Mouse (Mus musculus) Muller cell, postnatal 12 days (primary cell): ENCODE results near the gene Rspry1.
A peak's percentile ranks its signal among the peaks of the same experiment; 100 is the strongest.

Experiments used
- DNase-seq: peaks from one replicate; pipeline ENCODE4 v3.0.0-alpha.2; 2015; ENCODE audit errors: inconsistent ontology term

Gene Rspry1

DNA sequence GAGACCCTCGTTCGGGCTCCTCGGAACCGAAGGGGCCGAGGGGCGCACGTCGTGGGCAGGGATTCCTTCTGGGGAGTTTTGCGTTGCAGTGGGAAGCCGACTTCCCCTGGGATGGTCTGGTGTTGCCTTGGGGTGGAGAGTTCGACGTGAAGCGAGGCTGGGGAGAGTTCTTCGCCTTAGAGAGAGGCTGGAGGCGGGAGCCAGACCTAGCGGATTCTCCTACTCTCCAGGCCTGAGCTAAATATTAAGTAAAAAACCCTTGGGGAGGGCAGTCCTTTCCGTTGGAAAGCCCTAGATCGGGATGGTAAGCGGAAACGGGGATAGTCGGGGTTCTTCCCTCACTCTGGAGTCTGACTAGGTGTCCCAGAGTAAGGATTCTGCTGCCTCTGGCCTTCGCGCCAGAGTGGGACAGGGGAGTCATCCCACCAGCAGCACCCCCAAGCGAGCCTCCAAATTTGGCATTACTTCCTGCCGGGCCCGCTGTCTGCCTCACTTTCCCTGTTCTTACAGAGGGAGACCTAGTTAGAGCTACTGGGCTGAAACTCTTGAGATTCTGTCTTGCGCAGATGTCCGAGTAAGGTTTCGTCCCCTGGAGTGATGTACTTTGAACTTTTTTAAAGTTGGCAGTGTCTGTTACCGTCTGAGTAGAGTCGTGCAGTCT, 864 bp downstream of the Rspry1 start:
- peak; percentile 38 for DNase-seq

DNA sequence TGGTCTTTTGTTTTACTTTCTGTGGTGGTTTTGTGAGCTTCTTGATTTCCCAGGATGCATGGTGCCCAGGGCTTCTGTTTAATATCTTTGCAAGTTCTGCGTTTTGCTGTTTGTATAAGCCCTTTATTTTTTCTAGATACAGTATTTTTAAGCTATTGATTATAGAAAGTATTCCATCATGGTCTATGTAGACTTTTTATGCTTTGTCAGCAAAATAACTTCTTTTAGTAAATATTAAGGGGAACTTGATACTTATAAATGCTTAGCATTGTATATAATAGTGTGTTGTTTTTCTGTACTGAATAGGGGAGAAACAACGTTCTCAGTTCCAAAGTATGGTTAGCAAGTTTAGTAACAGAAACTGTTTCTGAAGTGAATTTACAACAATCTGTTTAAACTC, 2.3 kb downstream of the Rspry1 start:
- DNase-seq, result no peak

DNA sequence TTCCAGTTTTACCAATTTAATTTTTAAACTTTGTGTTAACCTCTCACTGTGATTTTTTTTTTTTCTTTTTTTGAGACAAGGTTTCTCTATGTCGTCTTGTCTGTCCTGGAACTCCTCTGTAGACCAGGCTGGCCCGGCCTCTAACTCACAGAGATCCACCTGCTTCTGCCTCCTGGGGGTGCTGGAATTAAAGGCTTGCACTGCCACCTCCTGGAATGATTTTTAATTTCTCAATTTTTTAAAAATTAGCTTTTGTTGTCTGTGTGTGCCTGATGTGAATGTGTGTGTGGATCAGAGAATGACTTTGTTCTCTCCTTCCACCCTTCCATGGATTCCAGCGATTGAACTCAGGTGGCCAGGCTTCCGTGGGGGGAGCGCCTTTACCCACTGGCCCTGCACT, 5.3 kb downstream of the Rspry1 start:
- DNase-seq, result no peak

DNA sequence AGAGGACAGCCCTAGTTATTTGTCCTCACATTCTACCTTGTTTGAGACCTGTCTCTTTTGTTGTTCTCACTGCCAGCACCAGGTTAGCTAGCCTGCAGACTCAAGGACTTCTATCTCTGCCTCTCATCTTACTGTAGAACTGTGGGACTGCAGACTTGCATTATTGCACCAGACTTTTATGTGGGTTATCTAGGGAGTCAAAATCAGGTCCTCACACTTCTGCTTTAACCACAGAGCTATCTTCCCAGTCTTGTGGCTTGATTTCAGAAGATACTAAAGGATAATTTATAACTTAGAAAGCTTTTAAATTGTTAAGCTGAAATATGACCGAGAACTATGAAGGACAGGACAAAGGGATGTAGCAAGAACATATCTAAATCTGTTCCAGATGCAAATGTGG, 23.1 kb downstream of the Rspry1 start:
- DNase-seq, result no peak

DNA sequence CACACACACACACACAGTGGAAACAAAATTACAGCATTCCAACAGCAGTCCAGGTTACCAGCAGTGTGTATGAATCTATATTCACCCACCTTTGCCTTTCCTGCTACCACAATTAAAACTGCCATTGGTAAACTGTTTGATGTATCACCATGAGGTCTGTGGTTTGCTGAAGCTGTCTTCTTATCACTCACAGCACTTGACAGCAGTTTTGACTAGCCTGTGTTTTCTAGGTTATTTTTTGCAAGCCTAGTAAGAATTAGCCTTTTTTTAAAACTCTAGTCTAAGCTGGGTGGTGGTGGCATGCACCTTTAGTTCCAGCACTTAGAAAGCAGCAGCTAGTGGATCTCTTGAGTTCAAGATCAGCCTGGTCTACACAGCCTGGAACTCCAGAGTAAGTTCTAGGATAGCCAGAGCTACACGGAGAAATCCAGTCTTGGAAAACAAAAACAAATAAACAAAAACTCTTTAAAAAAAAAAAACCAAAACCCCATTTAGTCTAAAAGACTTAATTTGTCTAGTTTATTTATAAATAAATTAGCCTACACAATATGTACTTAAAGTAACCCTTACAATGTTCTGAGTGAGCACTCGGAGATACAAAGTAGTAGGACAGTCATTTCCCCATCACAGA, 31.9 kb downstream of the Rspry1 start:
- DNase-seq, result no peak

DNA sequence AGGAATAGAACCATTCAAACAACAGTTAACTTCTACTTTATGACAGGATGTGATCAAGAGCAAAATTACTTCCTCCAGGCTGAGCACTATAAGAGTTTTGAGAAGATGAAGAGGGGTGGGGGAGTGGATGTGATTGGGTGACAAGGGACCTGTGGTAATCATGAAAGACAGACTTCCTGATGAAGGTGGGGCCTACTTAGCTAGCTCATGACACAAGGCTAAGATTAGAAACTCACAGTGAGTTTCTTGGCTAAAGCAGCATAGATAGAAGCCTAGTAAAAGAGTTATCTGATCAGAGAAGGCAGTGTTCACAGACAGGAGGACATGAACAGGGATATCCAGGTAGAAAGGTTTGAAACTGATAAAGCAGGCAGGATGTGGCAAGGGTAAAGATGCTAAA, 32.5 kb downstream of the Rspry1 start:
- no peak for DNase-seq

DNA sequence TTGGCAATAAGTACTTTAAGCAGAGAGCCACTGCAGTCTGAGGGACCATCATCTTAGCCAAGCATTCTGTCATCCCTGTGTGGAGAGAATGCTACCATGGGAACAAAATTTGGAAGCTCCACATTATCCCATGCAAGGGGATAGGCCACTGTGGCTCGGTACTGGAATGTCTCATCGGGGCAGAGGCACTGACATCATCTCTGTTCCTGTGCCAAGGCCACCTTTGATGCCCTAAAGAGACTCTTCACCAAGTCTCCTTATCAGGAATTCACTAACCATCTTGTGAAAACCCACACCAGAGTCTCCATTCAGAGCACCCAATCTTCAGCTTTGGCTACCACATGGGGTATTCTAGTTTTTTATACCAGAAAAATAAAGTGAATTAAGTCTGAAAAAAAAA, 39.4 kb downstream of the Rspry1 start:
- no peak for DNase-seq

DNA sequence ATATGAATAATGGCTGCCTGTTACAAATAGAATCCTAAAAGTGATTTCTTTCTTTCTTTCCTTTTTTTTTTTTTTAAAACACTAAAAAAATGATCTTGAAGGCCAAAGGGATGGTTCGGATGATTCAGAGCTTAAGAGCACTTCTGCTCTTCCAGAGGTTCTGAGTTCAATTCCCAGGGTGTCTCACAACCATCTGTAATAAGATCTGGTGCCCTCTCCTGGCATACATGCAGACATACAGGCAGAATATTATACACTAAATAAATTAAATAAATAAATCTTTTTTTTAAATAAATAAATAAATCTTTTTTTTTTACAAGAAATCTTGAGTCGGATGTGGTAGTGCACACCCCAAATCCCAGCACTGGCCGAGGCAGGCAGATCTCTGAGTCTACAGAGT, 40.2 kb downstream of the Rspry1 start:
- DNase-seq, result no peak

DNA sequence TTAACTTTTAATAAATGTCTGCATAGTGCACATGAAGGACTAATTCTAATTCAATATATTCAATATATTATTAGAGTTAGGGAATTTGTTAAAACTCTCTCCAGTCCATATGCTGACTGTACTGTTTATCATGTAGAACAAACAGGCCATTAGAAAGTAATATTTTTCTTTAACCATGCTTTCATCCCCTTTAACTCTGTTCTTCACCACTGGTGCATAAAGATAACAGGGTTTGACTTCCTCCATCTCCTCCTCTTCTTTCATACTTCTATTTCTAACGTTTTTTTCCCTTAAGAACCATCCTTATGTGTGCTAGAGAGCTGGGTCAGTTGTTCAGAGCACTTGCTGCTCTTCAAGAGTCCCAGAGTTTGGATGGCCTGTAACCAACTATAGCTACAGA, 43.5 kb downstream of the Rspry1 start:
- DNase-seq, result no peak

DNA sequence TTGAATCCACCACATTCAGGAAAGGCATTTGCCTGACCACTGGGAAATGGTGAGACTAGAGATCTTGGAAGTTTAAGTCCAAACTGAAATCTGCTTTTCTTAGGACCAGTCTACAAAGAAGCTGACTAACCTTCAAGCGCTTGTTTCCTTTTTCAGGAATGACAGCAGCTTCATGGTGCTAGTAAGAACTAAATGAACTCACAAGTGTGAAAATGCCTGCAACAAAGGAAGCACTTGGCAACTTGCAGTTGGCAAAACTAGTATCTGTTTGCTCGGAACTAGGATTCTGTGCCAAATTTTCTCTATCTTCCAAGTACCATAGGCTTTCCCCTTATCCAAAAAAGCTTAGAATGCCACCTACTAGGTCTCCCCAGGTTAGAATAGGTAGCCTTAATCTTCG, 44.4 kb downstream of the Rspry1 start:
- no peak for DNase-seq

DNA sequence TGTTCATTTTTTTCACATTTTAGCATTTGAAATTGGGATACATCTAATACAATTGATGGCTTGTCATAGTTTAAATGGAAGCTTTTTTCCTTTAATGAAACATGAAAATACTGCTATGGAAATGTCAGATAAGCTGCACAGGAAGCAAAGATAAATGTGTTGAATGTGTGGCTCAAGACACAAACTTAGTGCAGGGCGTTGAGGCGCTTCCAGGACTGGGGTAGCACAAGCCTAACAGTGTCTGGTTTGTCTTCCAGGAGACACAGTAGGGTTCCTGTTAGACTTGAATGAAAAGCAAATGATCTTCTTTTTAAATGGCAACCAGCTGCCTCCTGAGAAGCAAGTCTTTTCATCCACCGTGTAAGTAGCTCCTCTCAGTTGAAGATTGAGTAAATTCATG, 47.8 kb downstream of the Rspry1 start:
- DNase-seq, result peak; percentile 5

DNA sequence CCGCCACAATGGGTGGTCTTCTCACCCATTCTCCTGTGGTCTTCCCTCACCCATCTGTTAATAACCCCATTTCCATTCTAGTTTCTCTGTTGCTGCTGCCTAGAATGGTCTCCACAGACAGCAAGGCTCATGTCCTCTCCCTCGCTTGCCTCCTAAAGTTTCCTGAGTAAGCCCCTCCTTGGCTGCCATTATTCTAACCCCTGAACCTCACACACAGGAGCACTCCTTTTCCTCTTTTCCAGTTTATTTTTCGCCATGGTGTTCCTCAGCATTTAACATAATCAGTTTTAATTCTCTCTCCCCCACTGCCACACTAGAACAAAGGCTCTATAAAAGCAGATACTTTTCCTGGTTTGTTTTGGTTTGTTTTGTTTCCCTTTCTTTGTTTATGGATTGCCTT, 51.2 kb downstream of the Rspry1 start:
- DNase-seq, result no peak

DNA sequence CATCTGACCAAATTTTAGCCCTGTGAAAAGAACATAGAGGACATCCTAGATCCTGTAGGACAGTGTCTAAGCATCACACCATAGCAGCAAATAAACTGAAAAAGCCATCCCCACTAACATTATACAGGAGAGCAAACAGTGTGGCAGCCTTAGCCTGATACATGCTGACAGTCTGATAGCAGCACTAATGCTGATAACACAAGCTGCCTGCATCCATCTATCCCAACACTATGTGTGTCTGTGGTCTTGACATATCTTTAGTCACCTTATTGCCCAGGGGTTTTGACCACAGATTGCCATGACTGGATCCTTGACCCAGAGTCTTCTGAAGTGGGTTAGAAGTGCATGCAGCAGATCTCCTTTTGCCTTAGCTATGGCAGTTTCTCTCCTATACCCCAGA, 53.3 kb downstream of the Rspry1 start:
- no peak for DNase-seq

DNA sequence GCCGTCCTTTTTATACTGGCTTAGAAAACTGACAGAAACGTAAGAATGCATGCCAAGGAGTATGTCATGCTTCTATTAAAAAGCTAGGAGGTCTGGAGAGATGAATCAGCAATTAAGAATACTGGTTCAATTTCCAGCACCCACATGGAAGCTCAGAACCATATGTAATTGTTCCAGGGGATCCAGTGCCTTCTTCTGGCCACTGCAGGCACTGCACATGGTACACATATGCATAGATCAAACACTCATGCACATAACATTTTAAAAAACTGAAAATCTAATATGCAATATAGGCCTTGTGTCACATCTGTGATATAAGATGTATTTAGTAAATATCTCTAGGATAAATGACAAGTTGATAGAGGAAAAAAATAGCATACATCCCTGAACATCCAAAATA, 56.3 kb downstream of the Rspry1 start:
- DNase-seq, result no peak

DNA sequence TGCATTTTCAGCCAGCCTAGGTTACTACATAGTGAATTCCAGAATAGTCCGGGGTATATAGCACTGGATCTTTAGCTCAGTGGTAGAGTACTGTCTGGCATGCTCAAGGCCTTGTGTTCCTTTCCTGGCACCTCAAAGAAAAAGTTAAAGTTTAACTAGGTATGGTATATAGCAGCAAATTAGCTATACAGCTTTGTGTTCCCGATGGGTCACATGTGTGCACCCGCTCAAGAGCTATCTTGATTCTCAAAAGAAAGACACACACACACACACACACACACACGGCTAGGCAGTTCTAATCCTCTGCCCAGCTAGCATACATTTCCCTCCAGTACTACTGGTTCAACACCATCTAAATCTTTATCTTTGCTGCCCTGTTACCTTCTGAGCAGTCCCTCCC, 58.7 kb downstream of the Rspry1 start:
- no peak for DNase-seq

DNA sequence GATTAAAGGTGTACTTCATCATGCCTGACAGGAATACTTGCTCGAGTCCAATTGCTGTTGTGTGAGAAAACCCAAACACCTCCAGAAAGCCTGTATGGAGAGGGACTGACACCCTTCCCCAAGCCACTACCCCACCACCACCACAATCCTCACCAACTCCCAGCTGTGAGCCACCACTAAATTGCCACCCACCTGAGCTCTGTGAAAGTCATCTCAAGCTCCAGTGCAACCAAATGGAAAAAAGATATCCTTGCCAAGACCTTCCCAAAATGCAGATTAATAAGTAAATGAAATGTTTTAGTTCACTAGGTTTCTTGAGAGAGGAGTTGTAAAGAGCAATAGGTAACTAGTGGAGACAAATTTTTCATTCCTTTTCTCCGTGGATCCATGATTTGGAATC, 63.0 kb downstream of the Rspry1 start:
- DNase-seq, result no peak

DNA sequence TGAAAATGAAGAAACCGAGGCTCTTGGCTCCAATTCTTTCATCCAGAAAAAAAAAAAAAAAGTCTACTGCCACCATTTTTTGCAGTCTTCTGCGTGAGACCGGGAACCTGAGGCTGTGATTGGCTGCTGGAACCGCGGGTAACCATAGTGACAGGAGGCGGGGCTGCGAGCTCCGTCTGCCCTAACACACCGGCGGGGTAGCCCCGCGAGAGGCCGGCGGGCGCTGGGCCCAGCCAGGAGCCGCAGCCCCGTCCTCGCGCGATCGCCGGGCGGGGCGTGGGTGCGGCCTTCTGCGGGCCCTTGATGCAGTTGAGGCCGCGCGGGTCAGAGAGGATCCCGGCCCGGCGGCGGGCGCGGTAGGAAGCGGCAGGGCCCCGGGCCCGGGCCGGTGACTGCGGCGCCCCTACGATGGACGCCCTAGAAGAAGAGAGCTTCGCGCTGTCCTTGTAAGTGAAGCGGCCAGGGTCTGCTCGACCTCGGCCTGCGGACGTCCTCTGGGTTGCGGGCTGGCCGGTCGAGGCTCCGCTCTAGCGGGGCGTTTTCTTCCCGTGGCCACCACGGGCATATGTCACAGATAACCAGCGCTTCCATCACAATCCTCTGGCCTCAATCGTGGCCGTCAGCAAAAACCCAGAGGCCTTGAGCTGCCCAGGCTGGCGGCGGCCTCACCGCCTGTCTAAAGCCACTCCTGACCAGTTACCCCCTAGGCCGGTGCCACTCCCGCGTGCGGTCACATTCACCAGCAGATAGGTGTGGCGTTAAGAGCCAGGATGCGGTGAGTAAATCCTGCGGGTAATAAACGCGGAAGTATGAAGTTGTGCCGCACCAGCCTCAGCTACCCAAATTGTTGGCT, 64.9 kb downstream of the Rspry1 start, which contains the start of gene Arl2bp:
Arl2bp (plus strand) TSS at position 145 of the 853 bp plus-strand sequence.
- DNase-seq, result peak; percentile 97

DNA sequence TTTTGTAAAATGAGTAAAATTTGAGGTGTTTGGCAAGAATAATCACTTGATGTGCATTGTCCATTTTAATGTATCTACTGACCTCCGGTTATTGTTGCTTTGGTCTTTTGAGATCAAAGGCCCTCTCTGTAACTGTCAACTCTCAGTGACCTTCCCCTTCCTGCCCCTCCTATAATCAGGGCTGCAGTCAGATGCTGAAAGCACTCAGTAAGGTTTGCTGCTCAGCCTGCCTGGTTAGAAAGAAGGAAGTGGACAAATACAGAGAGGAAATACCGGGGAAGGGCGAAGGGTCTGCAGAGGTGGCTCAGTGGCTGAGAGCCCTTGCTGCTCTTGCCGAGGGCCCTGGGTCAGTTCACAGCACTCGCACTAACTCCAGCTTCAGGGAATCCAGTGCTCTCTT, 72.6 kb downstream of the Rspry1 start:
- no peak for DNase-seq

DNA sequence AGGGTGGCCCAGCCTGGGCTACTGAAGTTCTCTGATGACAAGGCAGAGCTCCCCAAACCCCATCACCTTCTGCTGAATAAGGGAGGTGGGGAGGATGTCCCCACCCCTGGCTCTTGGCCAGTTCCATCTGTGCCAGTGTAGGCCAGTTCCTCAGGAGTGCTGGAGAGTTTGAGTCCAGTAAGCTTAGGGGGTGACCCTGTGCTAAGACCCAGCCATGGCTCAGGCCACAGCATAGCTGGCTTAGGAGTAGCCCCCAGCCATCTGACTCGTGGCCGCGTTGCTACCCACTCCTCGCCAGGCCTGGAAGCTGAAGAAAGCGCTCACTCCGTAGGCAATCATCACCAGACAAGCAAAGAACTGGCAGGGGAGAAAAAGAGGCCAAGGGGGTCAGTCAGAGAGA, 74.2 kb downstream of the Rspry1 start:
- DNase-seq, result no peak

DNA sequence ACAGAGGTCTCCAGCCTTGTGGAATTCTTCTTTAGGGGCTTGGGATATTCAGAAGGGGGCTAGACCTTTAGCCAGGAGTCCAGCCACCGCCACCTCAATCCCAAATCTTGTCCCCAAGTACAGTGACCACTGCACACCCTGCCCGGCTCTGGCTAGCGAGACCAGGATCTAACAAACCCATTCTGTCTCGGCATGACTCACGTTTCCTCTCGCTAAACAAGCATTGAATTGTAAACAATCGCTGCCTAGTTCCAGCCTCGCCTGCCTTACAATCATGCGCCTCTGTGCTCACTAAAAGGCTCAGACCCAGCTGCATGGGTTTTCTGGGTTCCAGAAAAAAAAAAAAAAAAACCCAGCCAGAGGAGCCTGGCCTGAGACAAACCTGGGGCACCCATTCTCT, 76.8 kb downstream of the Rspry1 start:
- peak; percentile 83 for DNase-seq

DNA sequence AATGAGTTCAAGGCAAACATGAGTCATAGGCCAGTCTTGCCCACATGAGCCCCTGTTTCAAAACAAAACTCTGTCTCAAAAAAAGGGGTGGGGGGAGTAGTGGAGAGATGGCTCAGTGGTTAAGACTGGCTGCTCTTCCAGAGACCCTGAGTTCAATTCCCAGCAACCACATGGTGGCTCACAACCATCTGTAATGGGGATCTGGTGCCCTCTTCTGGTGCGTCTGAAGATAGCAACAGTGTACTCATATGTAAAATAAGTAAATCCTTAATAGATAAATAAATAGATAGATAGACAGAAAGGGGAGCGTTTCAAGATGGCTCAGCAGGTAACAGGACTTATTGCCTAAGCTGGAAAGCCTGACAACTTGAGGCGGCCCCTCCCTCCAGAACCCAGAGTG, 78.7 kb downstream of the Rspry1 start:
- DNase-seq, result no peak

DNA sequence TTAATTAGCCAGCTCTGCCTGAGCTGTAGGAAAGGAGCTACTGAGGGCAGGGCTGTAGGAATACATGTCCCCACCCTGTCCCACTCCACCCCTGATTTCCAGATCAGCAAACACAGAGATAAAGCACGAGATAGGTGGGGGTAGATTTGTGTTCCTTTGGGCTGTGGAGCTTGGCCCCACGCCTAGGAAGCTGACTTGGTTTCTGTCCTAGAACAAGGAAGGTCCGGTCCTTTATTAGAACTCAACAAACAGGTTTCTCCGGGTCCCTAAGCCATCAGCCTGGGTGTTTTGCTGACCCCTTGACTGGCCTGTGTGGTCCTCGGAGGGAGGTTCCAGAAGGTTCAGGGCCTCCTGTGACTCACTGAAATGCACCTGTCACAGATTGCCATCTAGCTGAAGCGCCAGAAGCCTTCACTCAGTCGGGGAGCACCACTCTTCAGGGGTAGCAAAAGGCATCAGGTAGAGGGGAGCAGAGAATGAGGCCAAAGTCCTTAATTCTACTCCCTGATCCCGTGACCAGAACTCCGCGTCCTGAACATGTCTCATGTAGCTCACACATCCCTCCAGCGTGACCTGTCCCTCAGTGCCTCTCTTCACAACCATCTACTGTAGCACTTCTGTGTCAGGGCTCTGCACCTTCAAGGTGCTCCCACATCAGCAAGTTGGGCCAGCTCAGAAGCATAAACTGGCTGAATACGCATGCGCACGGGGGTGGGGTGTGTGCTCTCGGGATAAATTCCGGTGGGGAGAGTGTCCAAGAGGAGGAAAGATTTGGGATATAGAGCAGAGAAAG, 81.2 kb downstream of the Rspry1 start:
- DNase-seq, result no peak
